ENCODE assay signal across 15 mouse cellular contexts in the genomic region with DNA sequence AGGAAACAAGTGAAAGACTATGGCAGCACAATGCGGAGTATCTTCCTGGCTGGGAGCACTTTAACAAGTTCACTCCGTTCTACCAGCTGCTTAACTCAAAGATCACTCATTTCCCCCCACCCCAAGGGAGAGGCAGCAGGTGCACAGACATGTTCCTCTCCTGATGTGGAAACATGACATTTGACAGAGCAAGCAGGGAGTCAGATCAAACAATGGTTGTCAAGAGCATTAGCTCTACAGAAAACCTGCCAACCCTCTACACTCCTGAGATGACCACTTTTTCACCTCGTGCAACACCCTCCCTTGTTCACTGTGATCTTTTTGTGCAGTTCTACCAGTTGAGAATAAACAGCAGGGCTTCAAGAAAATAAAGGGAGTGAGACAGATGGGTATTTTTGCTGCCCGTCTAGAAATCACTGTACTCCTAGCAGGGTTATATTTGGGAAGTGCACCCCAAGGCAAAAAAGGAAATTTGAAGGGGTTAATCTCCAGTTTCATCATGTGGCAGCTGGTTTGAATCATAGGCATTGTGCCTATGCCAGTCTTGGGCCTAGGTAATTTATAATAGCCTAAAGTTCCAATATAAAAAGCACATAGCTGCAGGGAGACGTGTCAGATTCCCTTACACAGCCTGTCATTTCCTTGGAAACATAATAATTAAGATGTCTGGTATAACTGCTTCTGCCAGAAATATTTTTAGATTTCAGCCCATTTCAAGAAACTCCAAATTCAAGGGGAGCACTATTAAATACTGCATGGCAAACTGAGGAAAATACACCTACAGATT.
DNase-seq lines count a peak whose midpoint lies in the region; ATAC-seq lines count a peak whose summit lies in the region.
"Had no signal": no experiment of that assay in that cellular context is flagged by ENCODE, and none has a peak within 500 bp of the region (broad histone marks: within the 10 kb centered on the region; RNA-seq: fewer than 3 reads in every experiment).

No protein-coding gene starts in this region.

- H3K4me2 ChIP-seq in midbrain, embryonic 13.5 days (replicated peaks): no peak overlapping the region
- no peak overlapping the region for H3K4me2 ChIP-seq in midbrain, embryonic 11.5 days
- no peak overlapping the region for H3K4me2 ChIP-seq in hindbrain, embryonic 15.5 days
- H3K4me2 ChIP-seq: embryonic facial prominence, embryonic 13.5 days had no signal

- H3K9ac ChIP-seq in midbrain, embryonic 13.5 days (replicated peaks): no peak overlapping the region
- no peak overlapping the region for H3K9ac ChIP-seq in midbrain, embryonic 11.5 days (ENCODE audit: low read length)
- H3K9ac ChIP-seq in hindbrain, embryonic 15.5 days: no peak overlapping the region
- H3K9ac ChIP-seq: embryonic facial prominence, embryonic 13.5 days had no signal

- no peaks in the 10 kb centered on the region for H3K9me3 ChIP-seq in midbrain, embryonic 13.5 days
- no peaks in the 10 kb centered on the region for H3K9me3 ChIP-seq in midbrain, embryonic 11.5 days (ENCODE audit: control insufficient read depth, low read length)
- no peaks in the 10 kb centered on the region; the same call in 1 of the 2 replicates for H3K9me3 ChIP-seq in hindbrain, embryonic 15.5 days
- H3K9me3 ChIP-seq: embryonic facial prominence, embryonic 13.5 days had no signal

- peak; percentile 89 for ATAC-seq in midbrain, embryonic 13.5 days
- no peak for ATAC-seq in midbrain, embryonic 11.5 days (ENCODE audit: low FRiP score)
- ATAC-seq in hindbrain, embryonic 15.5 days (ENCODE audit: low FRiP score, low read depth): peak; percentile 77
- no peak for ATAC-seq in frontal cortex, adult (ENCODE audit: low TSS enrichment)
- ATAC-seq: Patski had no signal

- DNase-seq in embryo, embryonic 11 days: peak; percentile 0
- DNase-seq in embryo, embryonic 10 days (ENCODE audit: low spot score): no peak
- no peak for DNase-seq in midbrain, embryonic 11.5 days (ENCODE audit: low spot score, missing footprints)
- DNase-seq in retina, embryonic 14.5 days (ENCODE audit: low spot score): peak; percentile 42
- DNase-seq in yolk sac, embryonic 10.5 days (ENCODE audit: low spot score): no peak
- DNase-seq: cerebellum, adult 9-10 months; kidney, postnatal 10 days; liver; lung, adult 2 months had no signal

- no peaks in the 10 kb centered on the region for H3K36me3 ChIP-seq in midbrain, embryonic 13.5 days
- no peaks in the 10 kb centered on the region for H3K36me3 ChIP-seq in midbrain, embryonic 11.5 days (ENCODE audit: control insufficient read depth, insufficient read depth, low read length)
- H3K36me3 ChIP-seq in hindbrain, embryonic 15.5 days: no peaks in the 10 kb centered on the region
- H3K36me3 ChIP-seq: embryonic facial prominence, embryonic 13.5 days had no signal

- H3K4me3 ChIP-seq in midbrain, embryonic 13.5 days (replicated peaks): no peak overlapping the region
- no peak overlapping the region for H3K4me3 ChIP-seq in midbrain, embryonic 11.5 days (ENCODE audit: low read depth, low read length)
- H3K4me3 ChIP-seq in hindbrain, embryonic 15.5 days: no peak overlapping the region
- H3K4me3 ChIP-seq: embryonic facial prominence, embryonic 13.5 days had no signal

- no peak overlapping the region for H3K27ac ChIP-seq in midbrain, embryonic 13.5 days
- no peak overlapping the region for H3K27ac ChIP-seq in midbrain, embryonic 11.5 days (ENCODE audit: low read depth, low read length)
- H3K27ac ChIP-seq in hindbrain, embryonic 15.5 days (replicated peaks): no peak overlapping the region
- H3K27ac ChIP-seq: embryonic facial prominence, embryonic 13.5 days; stomach, postnatal 0 days had no signal

- H3K4me1 ChIP-seq in midbrain, embryonic 13.5 days (replicated peaks): peaks cover 6% of the 10 kb centered on the region
- H3K4me1 ChIP-seq in midbrain, embryonic 11.5 days (ENCODE audit: control insufficient read depth, insufficient read depth, low read length): no peaks in the 10 kb centered on the region
- H3K4me1 ChIP-seq in hindbrain, embryonic 15.5 days (replicated peaks): peaks cover 6% of the 10 kb centered on the region; the same call in 1 of the 2 replicates

- WGBS in midbrain, embryonic 13.5 days: 48% methylated on average over 5 of the region's 5 CpGs
- WGBS in midbrain, embryonic 11.5 days: 51% methylated on average over 5 of the region's 5 CpGs
- WGBS in hindbrain, embryonic 15.5 days: 23% methylated on average over 5 of the region's 5 CpGs

- no peaks in the 10 kb centered on the region for H3K27me3 ChIP-seq in midbrain, embryonic 13.5 days
- H3K27me3 ChIP-seq in midbrain, embryonic 11.5 days (ENCODE audit: control insufficient read depth, insufficient read depth, low read length): no peaks in the 10 kb centered on the region
- H3K27me3 ChIP-seq in hindbrain, embryonic 15.5 days: no peaks in the 10 kb centered on the region
- H3K27me3 ChIP-seq: embryonic facial prominence, embryonic 13.5 days; Patski had no signal

Comparison
In these comparisons a context has a peak if more than half of its experiments do, and no peak if none do; other contexts are left out.
1. DNase-seq: peak in embryo, embryonic 11 days (single experiment) and retina, embryonic 14.5 days (single experiment); none in embryo, embryonic 10 days (single experiment), midbrain, embryonic 11.5 days (single experiment) and yolk sac, embryonic 10.5 days (single experiment).
2. ATAC-seq: peak in midbrain, embryonic 13.5 days (single experiment) and hindbrain, embryonic 15.5 days (single experiment); none in midbrain, embryonic 11.5 days (single experiment) and frontal cortex, adult (single experiment).